Mouse (Mus musculus): ENCODE results near the gene Csrp3. TPM values are rescaled to one million over a fixed set of nuclear protein-coding genes. Genes with fewer than 3 reads are reported as not detected.

Csrp3 gene
- total and polyA plus RNA-seq, 2 experiments from 2014 or later = 0.23 TPM; not detected in 1

GRCm38 (mm10) chr7:48840545-48840944 lies 7.3 kb downstream of the Csrp3 start:
- ATAC-seq (ENCODE audit: low FRiP score) = no peak
- 85% methylated on average over 2 of the region's 2 CpGs for WGBS
- Histone ChIP-seq H3K4me3 (ENCODE audit: low read depth, low read length) (no peak overlapping the region), H3K4me2 (ENCODE audit: low read depth, low read length, poor library complexity, severe bottlenecking) (no peak overlapping the region), H3K4me1 (ENCODE audit: insufficient read depth, low read length) (peaks cover under 1% of the 10 kb centered on the region; the same call in 1 of the 2 replicates), H3K36me3 (ENCODE audit: insufficient read depth, low read length) (no peaks in the 10 kb centered on the region), H3K9ac (replicated peaks; ENCODE audit: low read length, poor library complexity, severe bottlenecking) (no peak overlapping the region), H3K27ac (ENCODE audit: low read depth, low read length) (no peak overlapping the region), H3K9me3 (ENCODE audit: low read length) (no peaks in the 10 kb centered on the region), H3K27me3 (ENCODE audit: insufficient read depth, low read length) (peaks cover 11% of the 10 kb centered on the region)
- no peak for DNase-seq (ENCODE audit: low spot score)
- TF ChIP-seq CTCF (IDR thresholded peaks at IDR 0.05) = no peak

DNA sequence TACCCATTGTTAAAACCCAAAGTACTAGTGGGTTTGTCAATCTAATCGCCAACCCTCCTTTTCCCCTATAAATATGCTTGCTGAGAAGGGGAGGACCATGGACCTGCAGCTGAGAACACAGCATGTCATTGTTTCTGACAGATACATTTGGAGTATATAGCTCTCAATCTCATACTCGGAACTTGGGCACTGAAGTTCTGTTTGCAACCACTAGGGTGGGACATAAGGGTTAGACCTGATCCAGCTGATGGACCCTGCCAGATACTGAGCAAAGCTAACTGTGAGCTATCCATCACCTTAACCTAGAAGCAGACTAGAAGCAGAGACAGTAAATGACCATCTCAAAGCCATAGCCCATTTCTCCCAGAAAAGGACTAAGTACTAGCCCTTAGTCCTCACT lies 9.4 kb downstream of the Csrp3 start:
- peak; percentile 36 for TF ChIP-seq CTCF (IDR thresholded peaks at IDR 0.05)
- WGBS = 64% methylated on average over 2 of the region's 2 CpGs
- H3K36me3 ChIP-seq (ENCODE audit: insufficient read depth, low read length) = no peaks in the 10 kb centered on the region
- no peak overlapping the region for H3K9ac ChIP-seq (replicated peaks; ENCODE audit: low read length, poor library complexity, severe bottlenecking)
- H3K27me3 ChIP-seq (ENCODE audit: insufficient read depth, low read length) = peaks cover 16% of the 10 kb centered on the region
- peaks cover 8% of the 10 kb centered on the region; the same call in 1 of the 2 replicates for H3K4me1 ChIP-seq (ENCODE audit: insufficient read depth, low read length)
- H3K4me3 ChIP-seq (ENCODE audit: low read depth, low read length) = no peak overlapping the region
- ATAC-seq (ENCODE audit: low FRiP score) = no peak
- DNase-seq (ENCODE audit: low spot score) = no peak
- no peaks in the 10 kb centered on the region for H3K9me3 ChIP-seq (ENCODE audit: low read length)
- H3K27ac ChIP-seq (ENCODE audit: low read depth, low read length) = no peak overlapping the region
- no peak overlapping the region for H3K4me2 ChIP-seq (ENCODE audit: low read depth, low read length, poor library complexity, severe bottlenecking)

- TF ChIP-seq CTCF (IDR thresholded peaks at IDR 0.05) = no peak
- ATAC-seq (ENCODE audit: low FRiP score) (no peak), DNase-seq (ENCODE audit: low spot score) (no peak)
- Histone ChIP-seq H3K36me3 (ENCODE audit: insufficient read depth, low read length) (no peaks in the 10 kb centered on the region), H3K9ac (replicated peaks; ENCODE audit: low read length, poor library complexity, severe bottlenecking) (no peak overlapping the region), H3K9me3 (ENCODE audit: low read length) (no peaks in the 10 kb centered on the region), H3K27me3 (ENCODE audit: insufficient read depth, low read length) (peaks cover 16% of the 10 kb centered on the region), H3K4me3 (ENCODE audit: low read depth, low read length) (no peak overlapping the region), H3K4me2 (ENCODE audit: low read depth, low read length, poor library complexity, severe bottlenecking) (no peak overlapping the region), H3K4me1 (ENCODE audit: insufficient read depth, low read length) (peaks cover 8% of the 10 kb centered on the region; the same call in 1 of the 2 replicates), H3K27ac (ENCODE audit: low read depth, low read length) (no peak overlapping the region)
- WGBS = 80% methylated on average over 6 of the region's 6 CpGs
Measured at GRCm38 (mm10) chr7:48836949-48837348, 10.9 kb downstream of the Csrp3 start.

DNA sequence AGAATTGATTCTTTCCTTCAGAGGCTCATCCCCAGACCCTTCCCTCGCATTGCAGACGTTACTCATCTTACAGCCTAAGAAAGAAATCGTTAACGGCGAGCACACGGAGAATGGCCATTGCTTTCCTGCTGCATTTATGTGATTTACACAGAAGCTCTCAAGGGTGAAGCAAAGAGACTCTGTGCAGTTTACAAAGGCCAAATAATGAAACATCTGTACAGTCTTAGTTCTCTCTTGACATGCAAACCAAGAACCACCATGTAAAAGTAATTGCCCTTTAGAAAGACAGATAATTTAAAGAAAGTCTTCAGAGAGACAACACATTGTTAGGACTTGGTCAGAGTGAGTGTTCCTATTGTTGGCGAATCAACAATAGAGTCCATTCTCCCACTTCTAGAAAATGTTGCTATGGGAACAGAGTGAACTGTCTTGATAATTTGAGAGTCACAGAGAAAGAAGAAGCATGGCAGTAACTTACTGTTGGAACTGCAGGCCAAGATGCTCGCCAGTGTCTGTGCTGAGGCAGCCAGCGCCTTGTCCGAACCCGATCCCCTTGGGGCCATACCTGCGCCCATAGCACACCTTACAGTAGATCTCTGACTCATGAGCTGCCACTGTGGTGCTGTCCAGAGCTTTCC lies 12.7 kb downstream of the Csrp3 start:
- peaks cover 16% of the 10 kb centered on the region for H3K27me3 ChIP-seq (ENCODE audit: insufficient read depth, low read length)

DNA sequence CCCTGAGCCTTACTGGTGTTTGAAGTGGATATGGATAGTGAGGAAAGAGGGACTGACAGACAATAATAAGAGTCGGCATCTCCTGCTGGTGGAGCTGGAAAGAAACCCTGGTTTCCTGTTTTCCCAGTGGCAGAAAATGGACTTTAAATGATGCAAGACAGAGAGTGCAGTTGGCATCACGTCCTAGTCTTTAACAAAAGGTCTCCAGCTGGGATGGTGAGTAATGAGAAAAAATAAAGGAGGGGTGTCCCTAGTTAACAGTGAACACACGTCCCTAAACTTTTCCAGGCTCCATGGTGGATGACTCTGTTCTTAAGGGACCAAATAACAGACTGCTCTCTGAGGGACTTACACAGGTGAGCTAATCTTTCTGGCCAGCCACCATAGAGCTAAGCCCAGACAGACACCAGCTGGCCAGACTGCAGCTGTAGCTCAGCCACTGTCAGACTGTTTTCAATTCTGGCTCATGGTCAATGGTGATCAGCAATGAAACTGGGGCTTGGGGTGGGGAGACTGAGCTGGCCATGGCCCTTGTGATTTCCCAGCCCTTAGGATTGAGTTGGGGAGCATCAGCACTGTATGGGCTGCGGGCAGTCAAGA lies 13.4 kb downstream of the Csrp3 start:
- Histone ChIP-seq H3K4me2 (ENCODE audit: low read depth, low read length, poor library complexity, severe bottlenecking) (no peak overlapping the region), H3K9me3 (ENCODE audit: low read length) (no peaks in the 10 kb centered on the region), H3K36me3 (ENCODE audit: insufficient read depth, low read length) (no peaks in the 10 kb centered on the region), H3K27ac (ENCODE audit: low read depth, low read length) (0 out of 2 replicates have a peak overlapping the region, but pooled peaks have one; percentile 34), H3K4me3 (ENCODE audit: low read depth, low read length) (no peak overlapping the region), H3K27me3 (ENCODE audit: insufficient read depth, low read length) (peaks cover 16% of the 10 kb centered on the region), H3K4me1 (ENCODE audit: insufficient read depth, low read length) (peaks cover 8% of the 10 kb centered on the region; the same call in 1 of the 2 replicates), H3K9ac (replicated peaks; ENCODE audit: low read length, poor library complexity, severe bottlenecking) (no peak overlapping the region)
- TF ChIP-seq CTCF (IDR thresholded peaks at IDR 0.05) = no peak
- ATAC-seq (ENCODE audit: low FRiP score) (0 out of 2 replicates have a peak, but pooled peaks have one; percentile 41), DNase-seq (ENCODE audit: low spot score) (peak; percentile 31)
- 40% methylated on average over 4 of the region's 4 CpGs for WGBS

More for the DNA sequence above, 12.7 kb downstream of the Csrp3 start:
- TF ChIP-seq CTCF (IDR thresholded peaks at IDR 0.05) = no peak
- H3K27ac ChIP-seq (ENCODE audit: low read depth, low read length) = peak overlapping the region; percentile 34; the same call in 1 of the 2 replicates
- no peaks in the 10 kb centered on the region for H3K36me3 ChIP-seq (ENCODE audit: insufficient read depth, low read length)
- WGBS = 34% methylated on average over 12 of the region's 12 CpGs
- peak; percentile 30 for DNase-seq (ENCODE audit: low spot score)
- H3K4me2 ChIP-seq (ENCODE audit: low read depth, low read length, poor library complexity, severe bottlenecking) = no peak overlapping the region
- H3K4me3 ChIP-seq (ENCODE audit: low read depth, low read length) = no peak overlapping the region
- peak; percentile 22; the same call in 1 of the 2 replicates for ATAC-seq (ENCODE audit: low FRiP score)
- no peaks in the 10 kb centered on the region for H3K9me3 ChIP-seq (ENCODE audit: low read length)
- H3K4me1 ChIP-seq (ENCODE audit: insufficient read depth, low read length) = peaks cover 8% of the 10 kb centered on the region; the same call in 1 of the 2 replicates
- no peak overlapping the region for H3K9ac ChIP-seq (replicated peaks; ENCODE audit: low read length, poor library complexity, severe bottlenecking)

GRCm38 (mm10) chr7:48832735-48833134 lies 15.1 kb downstream of the Csrp3 start:
- ATAC-seq (ENCODE audit: low FRiP score) (no peak), DNase-seq (ENCODE audit: low spot score) (no peak)
- 0 out of 2 replicates have a peak, but pooled peaks cover 6% of the 10 kb centered on the region for H3K27me3 ChIP-seq (ENCODE audit: insufficient read depth, low read length)
- peaks cover 8% of the 10 kb centered on the region; the same call in 1 of the 2 replicates for H3K4me1 ChIP-seq (ENCODE audit: insufficient read depth, low read length)
- no peak overlapping the region for H3K27ac ChIP-seq (ENCODE audit: low read depth, low read length)
- no peak overlapping the region for H3K4me2 ChIP-seq (ENCODE audit: low read depth, low read length, poor library complexity, severe bottlenecking)
- no peak overlapping the region for H3K4me3 ChIP-seq (ENCODE audit: low read depth, low read length)
- TF ChIP-seq CTCF (IDR thresholded peaks at IDR 0.05) = no peak
- H3K36me3 ChIP-seq (ENCODE audit: insufficient read depth, low read length) = peaks cover under 1% of the 10 kb centered on the region; the same call in 1 of the 2 replicates
- no peaks in the 10 kb centered on the region for H3K9me3 ChIP-seq (ENCODE audit: low read length)
- H3K9ac ChIP-seq (replicated peaks; ENCODE audit: low read length, poor library complexity, severe bottlenecking) = no peak overlapping the region
- 79% methylated on average over 1 of the region's 1 CpGs for WGBS
